Mouse (Mus musculus) heart, adult 11 months (tissue): Measurements from ENCODE around the gene Stxbp6.
"Not testable (repeated sequence)": the region's sequence is repeated elsewhere in the genome, so short reads cannot be mapped to it uniquely, and the experiment has no call there.

Experiments used
- DNase-seq: peaks from one replicate; pipeline ENCODE4 v3.0.0; 2022

Stxbp6 gene

DNA sequence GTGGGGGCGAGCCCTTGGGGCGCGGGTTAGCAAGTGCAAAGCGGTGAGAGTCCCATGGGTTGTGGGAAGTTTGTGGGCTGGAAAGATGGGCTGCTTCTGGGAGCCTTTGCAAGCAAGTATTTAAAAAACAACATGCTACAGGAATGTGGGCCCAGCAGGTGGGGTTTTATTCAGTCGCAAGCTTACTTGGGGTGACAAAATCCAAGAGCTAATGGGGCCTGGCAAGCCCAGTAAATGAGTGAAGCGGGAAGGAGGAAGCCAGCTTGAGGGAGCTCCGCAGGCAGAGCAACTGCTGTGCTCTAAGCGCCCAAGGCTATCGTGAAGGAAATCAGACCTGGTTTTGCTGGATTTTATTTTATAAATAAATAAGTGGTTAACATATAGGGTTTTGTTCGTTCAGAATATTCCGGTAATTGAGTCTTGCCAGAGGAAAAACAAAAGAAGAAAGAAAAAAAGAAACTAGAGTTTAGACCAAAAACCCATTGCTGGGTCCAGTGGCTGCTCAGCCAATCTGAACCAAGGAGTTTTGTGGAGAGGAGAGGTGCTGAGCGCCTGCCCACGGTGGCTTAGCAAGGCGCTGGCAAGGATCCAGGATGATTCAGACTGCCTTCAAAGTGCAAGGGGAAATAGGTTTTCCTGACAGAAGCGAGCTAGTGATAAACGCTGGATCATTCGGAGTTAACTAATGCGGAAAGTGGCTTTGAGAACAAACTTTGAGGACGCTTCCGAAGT is at the start of gene Stxbp6:
Stxbp6 (minus strand) TSS at position 99 of the 732 bp plus-strand sequence.
- peak; percentile 98 for DNase-seq

DNA sequence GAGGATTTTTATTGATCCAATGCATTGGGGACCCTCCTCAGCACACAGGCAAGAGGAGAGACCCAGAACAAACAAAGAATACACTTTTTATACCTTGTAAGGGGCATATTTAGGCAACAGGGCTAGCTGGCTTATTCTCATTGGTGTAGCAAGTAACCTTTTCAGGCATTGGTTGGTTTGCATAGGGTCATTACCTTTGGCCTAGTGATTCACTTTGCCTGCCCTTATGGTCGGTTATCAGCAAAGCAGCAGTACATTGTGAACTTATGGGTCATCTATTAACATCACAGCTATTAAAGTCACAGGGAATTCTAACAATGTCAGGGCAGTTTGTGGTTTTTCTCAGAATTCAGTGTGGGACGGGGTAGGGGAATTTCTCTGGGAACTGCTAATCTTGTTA is 28.4 kb upstream of the Stxbp6 start:
- not testable (repeated sequence) for DNase-seq

DNA sequence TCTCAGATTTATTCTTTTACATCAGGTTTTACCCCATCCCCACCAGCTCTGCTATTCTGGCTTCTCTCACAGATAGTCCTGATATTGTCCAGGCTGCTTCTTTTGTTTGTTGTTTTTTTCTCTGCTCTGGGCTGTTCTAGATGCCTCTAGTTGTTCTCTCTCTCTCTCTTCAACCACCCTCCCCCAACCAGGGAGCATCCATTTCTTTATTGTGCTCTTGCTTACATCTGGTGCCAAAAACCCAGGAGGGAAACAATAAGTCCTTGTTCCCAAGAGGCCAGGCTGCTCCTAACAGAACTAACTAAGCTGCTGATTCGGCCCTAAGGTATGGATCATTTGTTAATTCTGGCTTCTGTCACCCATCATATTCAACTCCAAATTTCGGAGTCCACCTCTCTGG is 19.2 kb upstream of the Stxbp6 start:
- no peak for DNase-seq

DNA sequence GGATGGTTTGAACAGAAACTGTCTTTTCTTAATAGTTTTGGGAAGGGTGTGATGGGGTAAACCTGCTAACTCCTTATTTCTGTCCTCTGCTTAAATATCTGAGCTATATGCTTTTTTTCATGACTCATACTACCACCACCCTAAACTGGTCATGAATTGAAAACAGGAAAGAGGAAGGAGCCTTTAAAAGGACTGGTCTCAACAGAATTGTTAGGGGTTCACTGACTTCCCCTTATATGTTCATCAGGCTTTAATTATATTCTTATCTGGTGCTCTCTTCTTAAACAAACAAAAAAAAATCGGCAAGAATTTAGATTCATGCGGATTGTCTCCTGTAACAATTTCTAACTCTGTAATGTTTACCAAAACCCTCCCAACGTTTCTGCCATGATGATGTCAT is 17.9 kb upstream of the Stxbp6 start:
- DNase-seq, result no peak

DNA sequence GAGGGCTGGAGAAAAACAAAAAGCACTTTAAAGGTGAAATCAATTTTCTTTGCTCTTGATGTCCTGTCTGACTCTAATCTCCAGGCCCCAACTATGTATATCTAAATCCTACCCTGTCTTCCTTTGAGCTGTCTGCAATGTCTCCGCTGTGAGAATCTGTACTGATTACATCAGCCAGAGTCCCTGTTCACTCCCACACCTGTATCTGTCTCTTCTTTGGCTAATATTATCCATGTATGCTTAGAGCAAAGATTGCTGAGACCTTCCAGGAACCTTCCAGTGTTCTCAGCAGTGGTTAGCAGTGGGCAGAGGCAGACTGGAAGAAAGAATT is 8.6 kb upstream of the Stxbp6 start:
- DNase-seq, result no peak

DNA sequence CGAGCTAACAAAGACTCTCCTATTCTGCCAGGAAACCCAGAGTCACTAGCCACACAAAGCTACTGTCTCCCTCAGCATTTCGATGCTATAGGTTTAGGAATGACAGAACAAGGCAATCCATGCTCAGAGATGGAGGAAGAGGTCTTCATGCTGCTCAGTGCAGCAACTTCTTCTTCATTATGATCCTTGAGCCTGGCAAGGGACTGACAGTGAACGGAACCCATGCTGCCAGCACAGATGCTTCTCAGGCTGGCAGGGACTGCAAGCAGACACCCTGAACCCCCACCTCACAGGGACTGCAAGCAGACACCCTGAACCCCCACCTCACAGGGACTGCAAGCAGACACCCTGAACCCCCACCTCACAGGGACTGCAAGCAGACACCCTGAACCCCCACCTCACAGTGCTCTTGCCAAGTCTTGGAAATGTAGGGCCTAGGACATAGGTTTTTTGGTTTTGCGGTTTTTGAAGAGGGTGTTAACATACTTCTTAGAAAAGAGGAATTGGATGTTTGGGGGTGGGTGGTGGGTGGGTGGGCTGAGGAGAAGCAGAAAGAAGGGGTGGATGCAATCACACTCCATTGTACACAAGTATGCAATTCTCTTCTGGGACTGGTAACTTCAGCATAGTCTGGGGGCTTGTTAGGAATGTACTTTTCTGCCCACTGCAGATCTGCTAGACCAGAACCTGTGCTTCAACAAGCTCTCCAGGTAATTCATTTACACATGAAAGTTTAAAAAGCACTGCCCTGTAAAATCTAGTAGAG is 8.1 kb upstream of the Stxbp6 start:
- no peak for DNase-seq

DNA sequence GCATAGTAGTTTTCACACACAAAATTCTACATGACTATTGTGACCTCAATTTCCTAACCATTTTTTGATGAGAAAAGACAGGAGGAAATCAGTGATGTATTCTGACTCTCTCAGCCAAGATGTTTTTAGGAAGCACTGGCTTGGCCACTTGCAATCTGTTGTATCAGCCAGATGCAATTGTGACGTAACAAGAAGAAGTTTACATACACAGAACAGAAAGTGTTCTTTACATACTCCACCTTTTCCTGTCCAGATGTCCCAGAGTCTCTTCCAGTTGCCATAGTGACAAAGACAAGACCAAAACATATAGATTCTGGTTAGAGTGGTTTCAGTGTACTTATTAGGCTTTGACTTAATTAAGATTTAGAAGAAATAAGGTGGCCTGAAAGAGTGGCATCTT is 7.1 kb upstream of the Stxbp6 start:
- DNase-seq, result no peak

DNA sequence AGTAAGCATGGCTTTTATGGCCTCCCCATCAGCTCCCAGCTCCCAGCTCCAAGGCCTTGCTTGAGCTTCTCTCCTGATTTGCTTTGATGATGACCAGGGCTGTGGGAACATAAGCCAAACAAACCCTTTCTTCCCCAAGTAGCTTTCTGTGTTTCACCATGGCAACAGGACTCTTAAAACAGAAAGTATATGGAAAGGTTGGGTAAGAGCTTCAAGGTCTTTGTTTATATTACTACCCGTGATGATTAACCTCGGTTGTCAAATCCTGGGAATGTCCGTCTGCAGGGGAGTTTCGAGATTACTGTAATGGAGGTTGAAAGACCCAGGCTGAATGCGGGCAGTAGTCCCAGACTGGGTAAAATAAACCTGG is 6.2 kb upstream of the Stxbp6 start:
- no peak for DNase-seq

DNA sequence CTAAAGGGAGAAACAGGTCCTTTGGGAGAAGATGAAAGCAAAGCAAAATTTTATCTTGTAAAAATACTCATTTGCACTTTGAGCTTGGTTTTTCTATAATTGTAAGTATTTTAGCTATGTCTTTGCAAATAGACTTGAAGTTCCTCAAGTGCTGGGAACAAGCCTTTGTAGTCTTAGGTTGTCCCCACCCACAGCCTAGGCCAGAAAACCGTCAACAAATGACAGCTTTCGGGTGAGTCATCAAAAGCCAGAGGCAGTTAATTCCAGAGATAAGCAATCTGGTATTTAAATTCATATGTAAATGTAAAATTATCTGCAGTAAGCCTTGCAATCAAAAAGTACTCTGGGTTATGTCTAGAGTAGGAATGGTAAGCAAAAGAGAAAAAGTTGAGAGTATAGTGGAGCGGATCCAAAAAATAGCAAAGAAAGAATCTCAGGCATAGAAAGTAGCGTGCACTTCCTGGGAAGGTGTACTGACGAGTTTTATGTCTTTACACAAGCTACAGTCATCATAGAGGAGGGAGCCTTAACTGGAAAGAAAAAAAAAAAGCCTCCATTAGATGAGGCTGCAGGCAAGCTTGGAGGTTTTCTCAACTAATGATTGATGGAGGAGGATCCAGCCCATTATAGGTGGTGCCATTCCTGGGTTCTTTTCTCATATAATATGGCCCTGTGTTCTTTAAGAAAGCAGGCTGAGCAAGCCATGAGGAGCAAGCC is 5.7 kb upstream of the Stxbp6 start:
- no peak for DNase-seq

DNA sequence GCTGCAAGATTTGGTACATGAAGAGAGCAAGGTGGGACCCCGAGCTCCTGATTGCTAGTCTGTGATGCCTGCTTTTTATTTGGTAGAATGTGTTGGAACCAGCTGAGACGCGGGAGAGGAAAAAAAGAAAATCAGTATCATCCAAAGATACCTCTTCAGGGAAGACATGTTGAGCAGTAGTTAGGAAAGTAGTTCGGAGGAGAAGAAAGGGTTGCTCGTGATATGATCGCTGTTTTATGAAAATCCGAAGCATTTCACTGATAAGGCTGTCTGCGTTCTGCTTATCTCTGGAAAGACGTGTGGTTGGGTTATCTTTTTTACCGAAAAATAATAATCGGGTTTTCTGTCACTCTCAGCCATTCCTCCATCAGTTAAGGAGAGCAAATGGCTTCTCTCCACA is 1.1 kb upstream of the Stxbp6 start:
- no peak for DNase-seq

DNA sequence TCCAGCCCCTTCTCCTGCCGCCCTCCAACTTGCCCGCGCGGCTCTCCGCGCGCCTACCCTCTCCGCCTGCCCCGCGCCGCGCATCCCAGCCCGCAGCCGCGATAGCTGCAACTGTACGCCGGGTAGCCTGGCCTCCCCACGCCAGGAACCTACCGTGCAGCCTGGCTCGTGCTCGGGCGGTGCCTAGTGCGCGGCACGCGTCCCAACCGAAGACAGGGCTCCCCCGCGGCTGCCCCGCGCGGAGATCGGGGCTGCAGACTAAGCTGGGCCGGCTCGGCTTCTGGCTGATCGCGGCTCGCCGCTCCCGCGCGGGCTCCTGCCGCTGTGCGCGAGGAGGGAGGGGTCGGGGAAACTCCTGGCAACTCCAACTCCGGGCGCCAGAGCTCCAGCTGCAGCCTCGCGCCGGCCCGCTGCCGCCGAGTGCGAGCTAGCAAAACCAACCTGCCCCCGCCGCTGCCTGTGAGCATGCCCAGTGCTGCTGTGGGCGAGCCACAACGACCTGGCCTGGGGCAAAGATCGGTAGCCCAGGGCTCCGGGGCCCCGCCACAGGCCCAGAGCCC is 387 bp downstream of the Stxbp6 start:
- peak; percentile 99 for DNase-seq

DNA sequence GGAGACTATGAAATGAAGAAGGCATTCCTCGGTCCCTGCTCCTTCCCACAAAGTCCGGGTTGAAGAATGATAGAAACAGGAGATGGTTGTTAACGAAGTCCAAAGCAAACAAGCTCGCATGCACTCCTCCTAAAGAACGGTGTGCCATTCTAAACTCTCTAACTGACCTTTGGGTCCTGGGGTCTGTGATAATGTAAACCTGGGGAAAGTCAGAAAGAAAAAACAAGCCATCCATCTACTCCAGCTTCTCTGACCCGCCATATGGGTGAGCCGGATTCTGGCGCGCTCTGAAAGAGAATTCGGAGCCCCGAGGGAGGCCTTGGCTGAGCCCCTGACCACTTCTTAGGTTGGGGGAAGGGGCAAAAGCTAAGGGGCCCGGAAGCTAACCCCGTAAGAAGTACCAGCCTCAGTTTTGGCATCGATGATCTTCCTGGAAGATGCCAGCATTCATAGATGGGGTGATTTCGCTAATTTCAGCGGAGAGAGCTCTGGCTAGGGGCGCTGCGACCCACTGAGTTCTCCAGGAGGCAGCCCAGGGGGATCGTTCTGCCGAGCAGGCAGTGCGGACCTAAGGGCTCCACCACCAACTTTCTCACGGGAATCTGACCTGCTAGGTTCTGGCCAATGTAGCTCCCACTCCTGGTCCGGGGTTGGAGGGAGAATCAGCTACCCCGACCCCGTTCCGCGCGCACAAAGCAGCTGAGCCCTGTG is 1.0 kb downstream of the Stxbp6 start:
- DNase-seq, result peak; percentile 96

DNA sequence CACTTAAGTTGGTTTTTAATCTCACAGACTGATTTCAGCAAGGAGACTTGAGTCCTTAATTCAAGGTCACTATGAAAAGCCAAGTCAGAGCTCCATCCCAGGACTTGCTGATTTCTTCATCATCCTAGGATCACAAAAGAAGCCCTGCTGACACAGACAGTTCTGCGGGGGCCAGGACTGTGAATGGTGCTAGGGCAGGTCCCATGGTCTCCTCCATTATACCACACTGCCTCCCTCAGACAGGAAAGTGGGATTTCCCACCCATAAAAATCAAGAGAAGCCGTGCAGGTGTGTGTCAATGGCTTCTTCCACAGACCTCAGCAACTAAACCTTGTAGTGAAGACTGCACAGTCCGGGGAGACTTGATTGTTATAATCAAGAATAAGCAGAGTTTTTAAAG is 2.3 kb downstream of the Stxbp6 start:
- DNase-seq, result peak; percentile 94

DNA sequence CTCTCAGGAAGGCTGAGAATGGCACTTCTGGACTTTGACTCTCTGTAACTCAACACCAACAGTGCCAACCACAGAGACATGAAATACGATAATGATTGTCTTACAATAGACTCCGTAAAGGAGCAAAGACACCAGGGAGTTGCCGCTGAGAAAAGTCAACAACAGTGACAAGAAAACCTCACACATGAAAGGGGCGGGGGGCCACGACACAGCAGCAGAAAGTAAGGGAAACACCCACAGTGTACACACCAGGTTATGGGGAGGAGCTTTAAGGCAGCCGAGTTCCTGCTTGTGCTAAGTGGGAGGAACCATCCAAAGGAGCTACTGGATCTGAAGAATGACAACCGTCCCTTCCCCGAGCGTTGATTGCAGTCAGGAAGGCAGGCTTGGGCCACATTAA is 4.3 kb downstream of the Stxbp6 start:
- peak; percentile 91 for DNase-seq

DNA sequence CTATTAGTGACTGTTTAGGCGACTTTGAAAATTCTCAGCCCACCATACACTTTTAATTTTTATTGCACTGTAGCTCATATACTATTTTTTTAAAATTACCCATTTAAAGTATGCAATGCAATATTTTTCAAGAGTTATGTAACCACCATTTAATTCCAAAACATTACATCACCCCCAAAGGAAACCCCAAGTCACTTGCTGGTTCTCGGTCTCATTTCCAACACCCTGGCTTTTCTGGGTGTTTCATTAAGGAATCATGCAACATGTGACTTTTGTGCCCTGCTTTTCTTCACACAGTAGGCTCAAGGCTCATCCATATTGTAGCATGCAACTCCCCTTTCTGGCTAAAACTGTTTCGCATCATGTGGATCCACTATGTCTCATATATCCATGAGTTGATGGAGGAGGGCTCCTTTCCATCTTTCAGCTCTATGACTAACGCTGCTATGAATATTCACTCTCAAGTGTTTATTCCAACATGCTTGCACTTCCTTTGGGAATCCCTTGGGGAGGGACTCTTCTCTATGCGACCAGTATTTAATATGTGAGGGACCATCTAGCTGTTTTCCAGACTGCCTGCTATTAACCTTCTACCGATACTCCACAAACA is 6.3 kb downstream of the Stxbp6 start:
- peak; percentile 89 for DNase-seq

DNA sequence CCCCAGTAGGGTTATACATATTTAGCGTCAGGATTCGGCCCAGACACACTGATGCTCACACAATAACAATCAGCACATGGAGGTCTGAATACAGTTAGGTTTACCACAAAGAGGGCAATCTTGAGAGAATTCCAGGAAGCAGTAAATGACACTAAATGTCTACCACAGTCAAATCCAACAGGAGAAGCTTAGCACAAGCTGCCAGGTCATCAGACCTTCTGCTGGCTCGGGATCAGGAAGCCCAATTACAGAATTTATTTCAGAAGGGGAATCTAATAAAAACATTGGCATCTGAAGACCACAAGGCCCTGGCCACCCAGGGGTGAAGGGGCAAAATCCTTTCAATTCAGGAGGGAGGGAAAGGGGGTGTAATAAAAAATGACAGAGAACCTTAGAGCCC is 6.8 kb downstream of the Stxbp6 start:
- no peak for DNase-seq

DNA sequence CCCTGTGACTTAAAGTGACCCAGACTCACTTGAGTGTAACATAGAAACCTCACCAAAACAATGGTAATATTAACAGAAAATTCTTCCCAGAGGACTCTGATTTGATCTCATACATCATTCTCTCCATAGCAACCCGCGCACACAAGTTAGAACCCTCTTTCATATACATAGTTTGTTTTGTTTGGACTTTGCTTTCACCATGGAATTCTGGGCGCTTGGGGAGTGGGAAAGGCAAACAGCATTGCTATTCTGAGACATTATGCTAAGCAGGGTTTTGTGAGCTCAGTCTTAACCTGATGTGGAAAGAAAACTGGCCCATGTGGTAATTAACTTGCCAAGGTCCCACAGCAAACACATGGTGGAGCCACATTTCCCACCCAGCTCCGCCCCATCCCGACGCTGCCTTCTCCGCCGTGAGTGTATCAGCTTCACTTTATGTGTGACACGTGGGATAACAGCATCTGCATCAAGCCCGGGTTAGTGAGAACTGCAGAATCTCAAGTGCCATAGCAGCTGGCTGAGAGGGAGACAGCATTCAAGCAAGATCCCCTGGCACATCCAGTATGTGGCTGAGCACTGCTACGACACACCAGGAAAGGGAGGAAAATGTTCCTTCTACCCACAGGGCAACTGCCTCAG is 7.3 kb downstream of the Stxbp6 start:
- DNase-seq, result peak; percentile 94

DNA sequence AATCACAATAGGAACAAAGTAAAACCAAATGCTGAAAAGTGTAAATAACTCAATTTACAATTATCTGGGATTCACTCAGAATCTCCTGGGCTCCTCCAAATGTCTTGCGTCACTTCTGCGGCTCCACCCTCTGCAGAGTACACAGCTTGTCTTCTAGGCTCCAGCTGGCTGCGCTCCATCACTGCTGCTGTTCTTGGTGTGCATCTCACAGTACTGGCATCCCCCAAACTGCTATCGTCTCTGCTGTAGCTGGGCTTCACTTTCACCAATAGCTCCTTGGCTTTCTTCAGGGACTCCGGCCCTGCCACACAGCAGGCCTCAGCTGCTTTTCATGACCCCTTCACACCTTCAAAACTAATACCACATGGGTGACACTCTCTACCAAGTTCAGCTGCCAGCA is 10.9 kb downstream of the Stxbp6 start:
- DNase-seq, result peak; percentile 98

DNA sequence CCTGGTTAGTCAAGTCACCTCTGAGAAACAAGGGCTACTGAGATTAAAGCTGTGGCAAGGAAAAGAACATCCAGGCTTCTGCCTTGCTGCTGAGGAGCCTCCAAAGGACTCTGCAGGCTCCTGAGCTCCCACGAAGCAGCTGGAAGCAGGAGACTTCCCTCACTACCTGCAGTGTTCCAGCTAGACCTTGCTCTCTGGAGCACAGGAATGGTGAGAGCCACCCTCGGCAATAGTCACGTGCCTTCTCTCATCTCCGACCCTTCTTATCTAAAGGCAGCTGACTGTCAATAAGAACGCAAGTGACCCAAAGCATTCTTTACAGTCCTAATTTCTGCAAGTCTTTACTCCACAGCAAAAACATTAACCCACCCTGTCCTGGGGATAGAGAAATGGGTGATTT is 13.2 kb downstream of the Stxbp6 start:
- DNase-seq, result no peak

DNA sequence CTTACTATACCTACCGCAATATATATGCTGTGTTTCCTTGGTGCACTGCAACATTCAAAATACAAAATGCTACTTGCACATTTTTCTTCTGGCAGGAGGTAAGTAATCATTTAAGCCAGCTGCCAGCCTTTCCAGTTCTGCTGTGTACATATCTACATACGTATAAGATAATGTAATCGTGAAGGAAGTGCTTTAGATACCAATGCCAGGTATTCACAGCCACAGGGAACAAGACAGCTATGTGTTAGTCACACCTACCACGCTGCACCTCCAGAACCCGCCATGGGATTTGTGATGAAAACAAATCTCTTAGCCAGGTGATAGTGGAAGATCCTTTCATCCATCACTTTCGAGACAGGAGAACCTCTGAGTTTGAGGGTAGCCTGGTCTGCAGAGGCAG is 13.7 kb downstream of the Stxbp6 start:
- no peak for DNase-seq

DNA sequence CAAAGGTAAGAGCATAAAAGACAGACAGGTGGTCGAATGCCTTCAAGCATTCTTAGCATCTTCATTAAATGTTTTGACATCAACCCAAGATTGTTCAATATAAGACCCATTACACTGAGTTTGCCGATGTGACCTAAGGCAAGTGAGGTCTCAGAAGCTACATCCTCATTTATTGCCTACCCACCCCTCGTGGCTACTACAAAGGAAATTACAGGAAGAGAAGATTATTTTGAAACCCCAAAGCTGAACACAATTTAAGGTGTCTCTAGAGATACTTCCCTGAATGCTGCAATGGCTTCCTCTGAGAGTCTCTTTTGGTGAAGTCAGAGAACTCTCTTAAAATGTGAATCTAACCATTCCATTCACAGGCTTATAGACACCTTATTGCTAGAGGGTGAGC is 16.5 kb downstream of the Stxbp6 start:
- DNase-seq, result no peak

DNA sequence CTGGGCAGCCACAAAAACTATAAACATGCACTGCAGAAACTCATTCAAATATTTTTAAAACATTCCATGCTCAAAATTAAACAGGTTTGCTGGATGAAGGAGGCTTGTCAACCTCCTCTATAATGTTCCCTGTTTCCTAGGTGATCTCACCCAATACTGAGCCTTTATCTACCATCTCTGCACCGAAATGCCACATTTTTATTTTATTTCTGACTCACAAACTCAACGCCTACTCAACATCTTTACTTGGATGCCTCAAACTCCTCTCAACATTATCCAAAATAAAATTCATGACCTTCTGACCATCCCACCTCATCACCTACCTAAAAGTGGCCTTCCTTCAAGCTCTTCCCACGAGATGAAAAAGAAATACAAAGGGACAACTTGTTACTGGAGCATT is 18.1 kb downstream of the Stxbp6 start:
- no peak for DNase-seq
